16 mouse cellular contexts compared by ENCODE assay signal in the genomic region with DNA sequence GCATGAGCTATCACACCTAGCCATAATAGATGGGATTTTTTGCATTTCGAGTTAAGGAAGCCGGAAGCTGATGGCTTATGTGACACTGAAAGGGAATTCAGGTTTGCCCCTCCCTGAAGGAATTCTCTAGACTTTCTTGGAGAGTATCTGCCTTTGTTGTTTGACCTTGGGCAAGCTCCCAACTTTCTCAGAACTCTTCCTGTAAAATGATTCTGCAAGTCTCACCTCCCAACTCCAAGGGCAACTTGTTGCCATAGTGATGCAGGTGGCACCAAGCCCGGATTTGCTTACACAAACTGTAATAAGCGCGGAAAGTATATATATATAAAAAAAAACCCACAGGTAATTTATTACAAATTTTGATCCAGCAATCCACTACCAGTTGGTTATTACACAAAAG. TPM values are rescaled to one million over a fixed set of nuclear protein-coding genes. Genes with fewer than 3 reads are reported as not detected.
DNase-seq lines count a peak whose midpoint lies in the region; ATAC-seq lines count a peak whose summit lies in the region.
"Had no signal": no experiment of that assay in that cellular context is flagged by ENCODE, and none has a peak within 500 bp of the region (broad histone marks: within the 10 kb centered on the region; RNA-seq: fewer than 3 reads in every experiment).

No protein-coding gene starts in this region.

- peaks cover 14% of the 10 kb centered on the region for H3K4me1 ChIP-seq in kidney, embryonic 16.5 days (ENCODE audit: insufficient read depth, low read length)
- H3K4me1 ChIP-seq: neural tube, embryonic 12.5 days had no signal

- H3K27me3 ChIP-seq in kidney, embryonic 16.5 days (ENCODE audit: insufficient read depth, low read length) = no peaks in the 10 kb centered on the region
- H3K27me3 ChIP-seq: limb, embryonic 13.5 days; neural tube, embryonic 12.5 days had no signal

- H3K9me3 ChIP-seq in kidney, embryonic 16.5 days (ENCODE audit: low read length) = no peaks in the 10 kb centered on the region
- H3K9me3 ChIP-seq: forebrain, embryonic 10.5 days; limb, embryonic 13.5 days; megakaryocyte, embryonic 14.5 days; neural tube, embryonic 12.5 days had no signal

- H3K9ac ChIP-seq in kidney, embryonic 16.5 days (replicated peaks; ENCODE audit: low read length) = no peak overlapping the region
- H3K9ac ChIP-seq: limb, embryonic 13.5 days; neural tube, embryonic 12.5 days had no signal

- DNase-seq in kidney, adult 18-20 months = peak; percentile 62
- peak; percentile 39 for DNase-seq in adrenal gland, postnatal 25 days
- peak; percentile 98 for DNase-seq in large intestine, adult 2 months (ENCODE audit: low read depth, low spot score)
- DNase-seq in ovary, postnatal 14 days (ENCODE audit: low spot score) = peak; percentile 46
- DNase-seq in right cerebral cortex, postnatal 14 days = no peak
- DNase-seq in thymus, postnatal 36 days = no peak
- DNase-seq in heart, adult 11 months = no peak
- DNase-seq: embryo, embryonic 11 days; gastrocnemius, postnatal 25 days; thymus, adult 18-20 months had no signal

- no peak overlapping the region for H3K27ac ChIP-seq in kidney, embryonic 16.5 days (ENCODE audit: low read length)
- H3K27ac ChIP-seq: forebrain, embryonic 10.5 days; limb, embryonic 13.5 days; neural tube, embryonic 12.5 days had no signal

- 65% methylated on average over 5 of the region's 5 CpGs for WGBS in kidney, embryonic 16.5 days
- 25% methylated on average over 5 of the region's 5 CpGs for WGBS in large intestine, adult 2 months

- no peaks in the 10 kb centered on the region for H3K36me3 ChIP-seq in kidney, embryonic 16.5 days (ENCODE audit: insufficient read depth, low read length)
- H3K36me3 ChIP-seq: forebrain, embryonic 10.5 days; limb, embryonic 13.5 days; neural tube, embryonic 12.5 days had no signal

- H3K4me3 ChIP-seq in kidney, embryonic 16.5 days (ENCODE audit: low read length) = no peak overlapping the region
- H3K4me3 ChIP-seq: forebrain, embryonic 10.5 days; limb, embryonic 13.5 days; megakaryocyte, embryonic 14.5 days; neural tube, embryonic 12.5 days had no signal

- no peak overlapping the region for H3K4me2 ChIP-seq in kidney, embryonic 16.5 days (replicated peaks; ENCODE audit: low read depth, low read length)
- H3K4me2 ChIP-seq: limb, embryonic 13.5 days; neural tube, embryonic 12.5 days had no signal

- no peak for ATAC-seq in kidney, embryonic 16.5 days (ENCODE audit: low FRiP score, low TSS enrichment)

RNA-seq across cellular contexts. Expression of gene Epsti1, which starts 29.2 kb away (rescaled TPM):
- 0.92 and 1.4 TPM in 2 replicates for polyA plus RNA-seq in kidney, embryonic 16.5 days (2015; fragmentation: Nextera tagmentation; extraction: Ambion mirVana)
- 0.48 and 1.5 TPM in 2 replicates for total RNA-seq in adrenal gland, postnatal 25 days (2021)
- polyA plus RNA-seq in large intestine, adult 2 months (2012; rRNA removed) = 17.6 and 21.4 TPM in 2 replicates
- total RNA-seq: ES-E14 had no signal
- polyA plus RNA-seq: forebrain, embryonic 10.5 days had no signal

RNA-seq across cellular contexts. Expression of gene Dnajc15, which starts 58.3 kb away (rescaled TPM):
- 122 and 131 TPM in 2 replicates for polyA plus RNA-seq in kidney, embryonic 16.5 days (2015; fragmentation: Nextera tagmentation; extraction: Ambion mirVana)
- 263 and 329 TPM in 2 replicates for total RNA-seq in adrenal gland, postnatal 25 days (2021)
- 6.0 and 6.4 TPM in 2 replicates for polyA plus RNA-seq in large intestine, adult 2 months (2012; rRNA removed)

Comparison
In these comparisons a context has a peak if more than half of its experiments do, and no peak if none do; other contexts are left out.
1. DNase-seq: peak in kidney, adult 18-20 months (single experiment), adrenal gland, postnatal 25 days (single experiment), large intestine, adult 2 months (single experiment) and ovary, postnatal 14 days (single experiment); none in right cerebral cortex, postnatal 14 days (single experiment), thymus, postnatal 36 days (0 of 2) and heart, adult 11 months (single experiment).
2. RNA of gene Dnajc15, which starts 58.3 kb away (polyA plus RNA-seq): 122 to 131 TPM in kidney, embryonic 16.5 days; 6.0 to 6.4 TPM in large intestine, adult 2 months; every median in the first group is over 10 times any median in the second.